Mouse (Mus musculus): Measurements from ENCODE around the gene Olfr1387. TPM values are rescaled to one million over a fixed set of nuclear protein-coding genes. Genes with fewer than 3 reads are reported as not detected.
"Not testable (repeated sequence)": the region's sequence is repeated elsewhere in the genome, so short reads cannot be mapped to it uniquely, and the experiment has no call there.

Olfr1387 gene
- not detected for total RNA-seq (2021)

GRCm38 (mm10) chr11:49455043-49455442 lies at the start of gene Olfr1387:
Gene Olfr1387 (plus strand): TSS chr11:49455343.
- no peak for DNase-seq (ENCODE audit: extremely low spot score in 1 of 2, low spot score in 1 of 2)

- no peak for DNase-seq (ENCODE audit: extremely low spot score in 1 of 2, low spot score in 1 of 2)
These were observed 48.4 kb upstream of the Olfr1387 start for GRCm38 (mm10) chr11:49406784-49407183.

DNA sequence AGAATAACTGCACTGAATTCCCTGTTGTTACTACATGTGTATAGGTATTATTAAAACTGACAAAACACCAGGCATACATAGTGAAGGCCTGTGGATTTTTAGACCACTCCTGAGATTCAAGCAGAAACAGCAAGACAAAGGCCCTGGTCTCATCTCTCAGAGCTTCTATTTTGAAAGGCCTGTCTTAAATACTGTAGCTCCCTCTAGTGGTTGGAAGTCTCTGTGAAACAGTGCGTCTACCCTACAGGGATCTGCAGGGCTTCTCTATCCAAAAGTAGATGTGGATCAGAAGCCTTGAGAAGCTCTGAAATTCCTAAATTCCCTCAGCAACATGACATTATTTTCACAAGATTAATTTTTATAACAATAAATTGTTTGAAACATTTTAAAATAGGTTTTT lies 44.6 kb upstream of the Olfr1387 start:
- DNase-seq (ENCODE audit: extremely low spot score in 1 of 2, low spot score in 1 of 2): no peak

DNA sequence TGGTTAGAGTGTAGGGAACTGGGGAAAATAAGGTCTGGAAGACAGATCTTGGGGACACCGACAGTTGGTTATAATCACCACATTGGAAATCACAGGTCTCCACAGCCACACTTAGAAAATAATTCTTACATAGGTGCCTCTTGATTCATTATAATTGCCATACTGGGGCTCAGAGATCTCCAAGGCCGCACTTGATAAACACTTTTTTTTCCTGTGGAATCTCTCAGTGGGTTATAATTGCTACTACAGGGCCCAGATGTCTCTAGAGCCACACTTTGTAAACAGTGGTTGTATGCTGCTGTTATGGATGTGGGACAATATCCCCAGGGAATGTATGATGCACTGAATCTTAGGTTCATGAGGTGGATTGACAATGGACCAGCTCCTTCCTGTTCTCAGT lies 32.4 kb upstream of the Olfr1387 start, which contains the start of gene Olfr1389:
TSS of gene Olfr1389 (plus strand) at position 301 of the 400 bp plus-strand sequence.
- DNase-seq (ENCODE audit: extremely low spot score in 1 of 2, low spot score in 1 of 2): no peak

DNA sequence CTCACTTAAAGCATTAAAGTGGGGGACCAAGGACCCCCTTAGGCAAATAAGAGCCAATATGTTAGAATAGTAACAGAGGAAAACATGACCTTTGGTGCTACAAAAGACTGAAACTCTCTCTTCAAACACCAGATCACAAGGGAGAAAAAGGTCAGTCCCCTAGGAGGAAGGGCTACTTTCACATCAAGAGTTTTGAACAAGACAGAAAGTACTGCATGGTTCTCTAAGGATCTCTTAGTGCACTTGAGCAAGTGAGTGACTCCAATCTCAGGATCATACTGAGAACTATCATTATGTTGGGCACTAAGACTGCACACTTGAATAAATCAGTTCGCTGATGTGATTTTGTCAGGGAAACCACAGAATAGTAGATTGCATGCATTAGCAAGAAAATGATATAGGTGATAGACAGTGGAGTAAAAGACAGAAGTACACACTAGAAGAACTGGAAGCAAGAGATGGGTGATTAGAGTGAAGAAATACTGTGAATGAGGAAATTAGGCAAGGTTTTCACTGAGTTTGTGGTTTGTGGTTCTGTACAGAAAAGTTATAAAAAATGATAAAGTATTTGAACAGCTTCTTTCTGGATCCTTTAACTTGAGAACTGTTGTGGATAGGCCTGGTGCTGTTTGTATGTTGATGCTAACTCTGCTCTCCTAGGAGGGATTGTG lies 29.8 kb upstream of the Olfr1387 start:
- DNase-seq (ENCODE audit: extremely low spot score in 1 of 2, low spot score in 1 of 2): no peak

GRCm38 (mm10) chr11:49429641-49430040 lies 25.5 kb upstream of the Olfr1387 start:
- DNase-seq (ENCODE audit: extremely low spot score in 1 of 2, low spot score in 1 of 2): peak in 1 of 2 experiments; percentile 35

GRCm38 (mm10) chr11:49436411-49436810 lies 18.7 kb upstream of the Olfr1387 start, which contains the start of gene Olfr1388:
Gene Olfr1388 (plus strand): TSS chr11:49436624.
- peak in 1 of 2 experiments; percentile 5 for DNase-seq (ENCODE audit: extremely low spot score in 1 of 2, low spot score in 1 of 2)

DNA sequence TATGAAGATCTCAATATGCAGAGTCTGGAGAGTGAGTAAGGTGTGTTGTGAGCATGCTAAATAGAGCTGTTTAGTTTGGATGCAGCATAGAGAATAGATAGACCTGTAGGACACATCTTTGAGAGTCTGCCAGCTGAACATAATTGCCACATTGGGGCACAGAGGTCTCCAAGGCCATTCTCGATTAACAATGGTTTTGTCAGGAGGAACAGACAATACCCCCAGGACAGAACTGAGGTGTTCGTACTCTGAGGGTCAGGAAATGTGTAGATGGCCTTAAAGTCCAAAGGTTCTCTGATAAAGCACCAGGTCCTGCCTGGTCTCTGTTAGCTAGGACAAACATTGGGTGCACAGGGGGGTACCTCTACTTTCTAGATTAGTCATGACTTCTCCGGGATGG lies 9.6 kb downstream of the Olfr1387 start, which contains the start of gene Olfr1386:
TSS of gene Olfr1386 (plus strand) at position 301 of the 400 bp plus-strand sequence.
- DNase-seq (ENCODE audit: extremely low spot score in 1 of 2, low spot score in 1 of 2): not testable (repeated sequence)

DNA sequence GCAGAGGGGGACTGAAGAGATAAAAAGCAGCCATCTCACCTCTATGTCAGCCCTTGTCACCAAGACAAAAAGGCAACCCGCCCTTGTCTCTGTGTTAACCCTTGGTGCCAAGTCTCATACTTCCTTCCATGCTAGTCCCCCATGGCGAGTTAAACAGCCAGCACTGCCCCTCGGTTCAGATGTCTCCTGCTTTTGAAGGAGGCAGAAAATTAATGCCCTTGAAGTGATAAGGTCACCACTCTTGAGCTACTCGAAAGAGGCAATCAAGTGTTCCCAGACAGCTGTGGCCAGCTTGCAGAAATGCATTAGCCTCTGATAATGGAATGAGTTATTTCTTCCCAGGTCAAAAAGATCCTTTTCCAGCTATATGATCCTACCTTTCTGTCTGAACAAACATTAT lies 30.8 kb downstream of the Olfr1387 start:
- DNase-seq (ENCODE audit: extremely low spot score in 1 of 2, low spot score in 1 of 2): no peak

DNA sequence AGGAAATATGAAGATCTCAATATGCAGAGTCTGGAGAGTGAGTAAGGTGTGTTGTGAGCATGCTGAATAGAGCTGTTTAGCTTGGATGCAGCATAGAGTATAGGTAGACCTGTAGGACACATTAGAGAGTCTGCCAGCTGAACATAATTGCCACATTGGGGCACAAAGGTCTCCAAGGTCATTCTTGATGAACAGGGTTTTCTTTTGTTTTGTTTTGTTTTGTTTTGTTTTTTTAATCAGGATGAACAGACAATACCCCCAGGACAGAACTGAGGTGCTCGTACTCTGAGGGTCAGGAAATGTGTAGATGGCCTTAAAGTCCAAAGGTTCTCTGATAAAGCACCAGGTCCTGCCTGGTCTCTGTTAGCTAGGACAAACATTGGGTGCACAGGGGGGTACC lies 33.6 kb downstream of the Olfr1387 start, which contains the start of gene Olfr1385:
TSS of gene Olfr1385 (plus strand) at position 301 of the 400 bp plus-strand sequence.
- not testable (repeated sequence) for DNase-seq (ENCODE audit: extremely low spot score in 1 of 2, low spot score in 1 of 2)

Other genes with a start within 250 kb of the Olfr1387 start
- 10 to 100 TPM; 54.4 to 57.0 TPM for gene Mgat1, start 211.2 kb upstream of the Olfr1387 start, total RNA-seq (2021)
- gene Olfr1393, start 177.0 kb upstream of the Olfr1387 start, total RNA-seq (2021): not detected
- gene Olfr1392, start 170.1 kb upstream of the Olfr1387 start, total RNA-seq (2021): not detected
- gene Olfr10, start 150.6 kb upstream of the Olfr1387 start, total RNA-seq (2021): not detected
- not detected for gene Olfr1391, start 132.6 kb upstream of the Olfr1387 start, total RNA-seq (2021)
- gene Olfr1390, start 120.2 kb upstream of the Olfr1387 start, total RNA-seq (2021): not detected
- not detected for gene Olfr1389, start 32.3 kb upstream of the Olfr1387 start, total RNA-seq (2021)
- under 1 TPM; 0.42 to 0.59 TPM for gene Olfr1388, start 18.7 kb upstream of the Olfr1387 start, total RNA-seq (2021)
- gene Olfr1386, start 9.7 kb downstream of the Olfr1387 start, total RNA-seq (2021): not detected
- gene Olfr1385, start 33.7 kb downstream of the Olfr1387 start, total RNA-seq (2021): not detected
- gene Olfr1384, start 51.4 kb downstream of the Olfr1387 start, total RNA-seq (2021): not detected
- under 1 TPM in 1 of 2 experiments, not detected in 1; 0.40 TPM for gene Olfr1383, start 64.3 kb downstream of the Olfr1387 start, total RNA-seq (2021)
- not detected for gene Olfr1382, start 72.9 kb downstream of the Olfr1387 start, total RNA-seq (2021)
- not detected for gene Olfr1381, start 88.1 kb downstream of the Olfr1387 start, total RNA-seq (2021)
- gene Olfr1380, start 101.5 kb downstream of the Olfr1387 start, total RNA-seq (2021): not detected
- gene Flt4, start 153.9 kb downstream of the Olfr1387 start, total RNA-seq (2021): 1 to 10 TPM; 1.9 to 2.5 TPM
- gene Scgb3a1, start 208.3 kb downstream of the Olfr1387 start, total RNA-seq (2021): under 1 TPM in 1 of 2 experiments, not detected in 1; 0.84 TPM

Data from layer of hippocampus, postnatal 25 days (tissue).